11 mouse cellular contexts compared by ENCODE assay signal in genomic region chr1:117650236-117650635, GRCm38 (mm10). TPM values are rescaled to one million over a fixed set of nuclear protein-coding genes. Genes with fewer than 3 reads are reported as not detected.
"Had no signal": no experiment of that assay in that cellular context is flagged by ENCODE, and none has a peak within 500 bp of the region (broad histone marks: within the 10 kb centered on the region; RNA-seq: fewer than 3 reads in every experiment).

No protein-coding gene starts in this region.

RNA-seq across cellular contexts. Expression of gene Gm28363, which starts 46.7 kb away (rescaled TPM):
- total RNA-seq: left cerebral cortex, postnatal 10 days; left cerebral cortex, postnatal 14 days; left cerebral cortex, postnatal 25 days; left cerebral cortex, postnatal 36 days; left cerebral cortex, postnatal 4 days; liver, adult 2 months; megakaryocyte progenitor cell, adult 5-6 weeks; megakaryocyte, adult 5-6 weeks; megakaryocyte-erythroid progenitor cell, adult 5-6 weeks; midbrain, postnatal 0 days; monocyte, adult 5-6 weeks had no signal
